Mouse (Mus musculus) embryo, embryonic 11 days (tissue): ENCODE data around the gene Cdc14b.
A peak's percentile ranks its signal among the peaks of the same experiment; 100 is the strongest.

Source experiments
- DNase-seq: peaks from one replicate; pipeline ENCODE4 v3.0.0-alpha.2; 2015

Cdc14b gene

GRCm38 (mm10) chr13:64274879-64275753 is at the start of gene Cdc14b:
Cdc14b (minus strand) TSS chr13:64275290.
- DNase-seq, result peak; percentile 98

GRCm38 (mm10) chr13:64322561-64323281 is 47.6 kb upstream of the Cdc14b start:
- DNase-seq, result no peak

GRCm38 (mm10) chr13:64320334-64320733 is 45.2 kb upstream of the Cdc14b start:
- no peak for DNase-seq

- DNase-seq, result no peak
These were observed 44.7 kb upstream of the Cdc14b start for GRCm38 (mm10) chr13:64319782-64320181.

- DNase-seq, result no peak
These were observed 43.3 kb upstream of the Cdc14b start for GRCm38 (mm10) chr13:64318355-64318754.

GRCm38 (mm10) chr13:64315483-64316050 is 40.5 kb upstream of the Cdc14b start:
- DNase-seq, result peak; percentile 87

- no peak for DNase-seq
These were observed 39.0 kb upstream of the Cdc14b start for GRCm38 (mm10) chr13:64314041-64314440.

GRCm38 (mm10) chr13:64312916-64313289 is 37.8 kb upstream of the Cdc14b start:
- no peak for DNase-seq

- DNase-seq, result peak; percentile 94
These were observed 37.2 kb upstream of the Cdc14b start, which contains the start of gene Aaed1 for GRCm38 (mm10) chr13:64312024-64312915. Aaed1 (minus strand) TSS chr13:64312710.

GRCm38 (mm10) chr13:64311266-64311665 is 36.2 kb upstream of the Cdc14b start:
- DNase-seq, result no peak

- DNase-seq, result no peak
These were observed 35.5 kb upstream of the Cdc14b start for GRCm38 (mm10) chr13:64310585-64310984.

- DNase-seq, result no peak
These were observed 34.8 kb upstream of the Cdc14b start for GRCm38 (mm10) chr13:64309842-64310241.

- no peak for DNase-seq
These were observed 33.9 kb upstream of the Cdc14b start for GRCm38 (mm10) chr13:64309036-64309435.

GRCm38 (mm10) chr13:64307508-64307907 is 32.4 kb upstream of the Cdc14b start:
- no peak for DNase-seq

GRCm38 (mm10) chr13:64306078-64306477 is 31.0 kb upstream of the Cdc14b start:
- DNase-seq, result peak; percentile 81

GRCm38 (mm10) chr13:64299069-64299468 is 24.0 kb upstream of the Cdc14b start:
- no peak for DNase-seq

GRCm38 (mm10) chr13:64286791-64287190 is 11.7 kb upstream of the Cdc14b start:
- DNase-seq, result peak; percentile 23

- no peak for DNase-seq
These were observed 11.2 kb upstream of the Cdc14b start for GRCm38 (mm10) chr13:64286321-64286720.

- no peak for DNase-seq
These were observed 9.6 kb upstream of the Cdc14b start for GRCm38 (mm10) chr13:64284676-64285075.

- DNase-seq, result no peak
These were observed 5.8 kb upstream of the Cdc14b start for GRCm38 (mm10) chr13:64280940-64281339.

- DNase-seq, result no peak
These were observed 651 bp upstream of the Cdc14b start for GRCm38 (mm10) chr13:64275754-64276127.
